Mouse (Mus musculus): ENCODE measurements around the gene Ablim2.

The Ablim2 gene

GRCm38 (mm10) chr5:35916666-35917065 lies 159.0 kb downstream of the Ablim2 start:
- DNase-seq (ENCODE audit: low spot score), result no peak

- no peak for DNase-seq (ENCODE audit: low spot score)
Measured at GRCm38 (mm10) chr5:35918387-35918786, 160.7 kb downstream of the Ablim2 start.

GRCm38 (mm10) chr5:35920076-35920475 lies 162.4 kb downstream of the Ablim2 start:
- DNase-seq (ENCODE audit: low spot score), result no peak

- DNase-seq (ENCODE audit: low spot score), result no peak
Measured at GRCm38 (mm10) chr5:35920557-35920956, 162.9 kb downstream of the Ablim2 start.

GRCm38 (mm10) chr5:35921141-35921540 lies 163.5 kb downstream of the Ablim2 start:
- no peak for DNase-seq (ENCODE audit: low spot score)

- peak; percentile 58 for DNase-seq (ENCODE audit: low spot score)
Measured at GRCm38 (mm10) chr5:35921595-35922254, 164.0 kb downstream of the Ablim2 start.

GRCm38 (mm10) chr5:35923448-35923847 lies 165.8 kb downstream of the Ablim2 start:
- no peak for DNase-seq (ENCODE audit: low spot score)

GRCm38 (mm10) chr5:35925171-35925634 lies 167.5 kb downstream of the Ablim2 start:
- no peak for DNase-seq (ENCODE audit: low spot score)

- no peak for DNase-seq (ENCODE audit: low spot score)
Measured at GRCm38 (mm10) chr5:35926511-35926910, 168.8 kb downstream of the Ablim2 start.

GRCm38 (mm10) chr5:35931296-35931695 lies 173.6 kb downstream of the Ablim2 start:
- DNase-seq (ENCODE audit: low spot score), result no peak

GRCm38 (mm10) chr5:35933059-35933458 lies 175.4 kb downstream of the Ablim2 start:
- no peak for DNase-seq (ENCODE audit: low spot score)
